Mouse (Mus musculus): ENCODE results near the gene Tvp23b.
A peak's percentile ranks its signal among the peaks of the same experiment; 100 is the strongest.

Tvp23b gene

GRCm38 (mm10) chr11:62891763-62892162 lies 12.5 kb downstream of the Tvp23b start:
- no peak for DNase-seq (ENCODE audit: low spot score in 2 of 2)

GRCm38 (mm10) chr11:62901699-62902323 lies 22.6 kb downstream of the Tvp23b start:
- peak in 1 of 2 experiments; percentile 32 for DNase-seq (ENCODE audit: low spot score in 2 of 2)

GRCm38 (mm10) chr11:62903871-62904495 lies 24.7 kb downstream of the Tvp23b start:
- no peak for DNase-seq (ENCODE audit: low spot score in 2 of 2)

GRCm38 (mm10) chr11:62909720-62910306 lies 30.6 kb downstream of the Tvp23b start:
- no peak for DNase-seq (ENCODE audit: low spot score in 2 of 2)

- no peak for DNase-seq (ENCODE audit: low spot score in 2 of 2)
Measured at GRCm38 (mm10) chr11:62911362-62911761, 32.1 kb downstream of the Tvp23b start.

GRCm38 (mm10) chr11:62913141-62913540 lies 33.9 kb downstream of the Tvp23b start:
- DNase-seq (ENCODE audit: low spot score in 2 of 2) = no peak

GRCm38 (mm10) chr11:62914532-62914931 lies 35.3 kb downstream of the Tvp23b start:
- no peak for DNase-seq (ENCODE audit: low spot score in 2 of 2)

GRCm38 (mm10) chr11:62915486-62915885 lies 36.2 kb downstream of the Tvp23b start:
- no peak for DNase-seq (ENCODE audit: low spot score in 2 of 2)

- no peak for DNase-seq (ENCODE audit: low spot score in 2 of 2)
Measured at GRCm38 (mm10) chr11:62916765-62917164, 37.5 kb downstream of the Tvp23b start.

- DNase-seq (ENCODE audit: low spot score in 2 of 2) = no peak
Measured at GRCm38 (mm10) chr11:62919946-62920742, 40.9 kb downstream of the Tvp23b start.

- no peak for DNase-seq (ENCODE audit: low spot score in 2 of 2)
Measured at GRCm38 (mm10) chr11:62920743-62921050, 41.4 kb downstream of the Tvp23b start.

GRCm38 (mm10) chr11:62921052-62921977 lies 42.1 kb downstream of the Tvp23b start:
- peak; percentile 59 to 82 for DNase-seq (ENCODE audit: low spot score in 2 of 2)

GRCm38 (mm10) chr11:62924091-62924761 lies 45.0 kb downstream of the Tvp23b start:
- no peak for DNase-seq (ENCODE audit: low spot score in 2 of 2)

- DNase-seq (ENCODE audit: low spot score in 2 of 2) = no peak
Measured at GRCm38 (mm10) chr11:62929799-62930198, 50.5 kb downstream of the Tvp23b start.

- DNase-seq (ENCODE audit: low spot score in 2 of 2) = no peak
Measured at GRCm38 (mm10) chr11:62930574-62930973, 51.3 kb downstream of the Tvp23b start.

GRCm38 (mm10) chr11:62931141-62931540 lies 51.9 kb downstream of the Tvp23b start:
- DNase-seq (ENCODE audit: low spot score in 2 of 2) = no peak

- no peak for DNase-seq (ENCODE audit: low spot score in 2 of 2)
Measured at GRCm38 (mm10) chr11:62933099-62933498, 53.8 kb downstream of the Tvp23b start.

- no peak for DNase-seq (ENCODE audit: low spot score in 2 of 2)
Measured at GRCm38 (mm10) chr11:62934795-62935514, 55.7 kb downstream of the Tvp23b start.

- no peak for DNase-seq (ENCODE audit: low spot score in 2 of 2)
Measured at GRCm38 (mm10) chr11:62937986-62938385, 58.7 kb downstream of the Tvp23b start.

GRCm38 (mm10) chr11:62938921-62939320 lies 59.7 kb downstream of the Tvp23b start:
- DNase-seq (ENCODE audit: low spot score in 2 of 2) = no peak
